Mouse (Mus musculus): ENCODE measurements around the gene Luc7l3. TPM values are rescaled to one million over a fixed set of nuclear protein-coding genes. Genes with fewer than 3 reads are reported as not detected.
"Not testable (repeated sequence)": the region's sequence is repeated elsewhere in the genome, so short reads cannot be mapped to it uniquely, and the experiment has no call there.

Luc7l3 gene
- total RNA-seq, 2 experiments from 2014 or later = 31.9 to 34.3 TPM

DNA sequence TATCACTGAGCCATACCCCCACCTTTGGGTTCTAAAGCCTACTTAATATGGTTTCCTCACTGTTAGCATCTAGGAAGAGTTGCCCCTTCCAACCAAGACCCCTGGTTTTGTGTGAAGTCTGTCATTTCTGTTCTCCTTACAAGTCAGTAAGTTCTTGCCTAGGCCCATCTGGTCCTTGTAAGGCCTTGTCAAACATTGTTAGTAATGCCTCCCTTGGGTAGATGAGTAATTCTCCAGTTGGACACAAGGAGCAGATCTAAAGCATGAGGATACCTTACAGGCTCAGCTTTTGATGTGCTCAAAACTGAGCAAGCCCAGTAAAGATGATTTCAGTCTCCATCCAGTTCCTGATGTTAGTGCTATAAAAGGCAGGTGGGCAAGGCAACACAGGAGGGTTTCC is 53.0 kb downstream of the Luc7l3 start:
- no peak for DNase-seq
- intact Hi-C loops (cut with DNase I) = no loop called here

GRCm38 (mm10) chr11:94266155-94266554 is 55.6 kb downstream of the Luc7l3 start:
- DNase-seq; intact Hi-C loops (cut with DNase I): not testable (repeated sequence)

GRCm38 (mm10) chr11:94265134-94265785 is 56.5 kb downstream of the Luc7l3 start:
- intact Hi-C loops (cut with DNase I) = no loop called here
- DNase-seq = peak; percentile 55 to 62

DNA sequence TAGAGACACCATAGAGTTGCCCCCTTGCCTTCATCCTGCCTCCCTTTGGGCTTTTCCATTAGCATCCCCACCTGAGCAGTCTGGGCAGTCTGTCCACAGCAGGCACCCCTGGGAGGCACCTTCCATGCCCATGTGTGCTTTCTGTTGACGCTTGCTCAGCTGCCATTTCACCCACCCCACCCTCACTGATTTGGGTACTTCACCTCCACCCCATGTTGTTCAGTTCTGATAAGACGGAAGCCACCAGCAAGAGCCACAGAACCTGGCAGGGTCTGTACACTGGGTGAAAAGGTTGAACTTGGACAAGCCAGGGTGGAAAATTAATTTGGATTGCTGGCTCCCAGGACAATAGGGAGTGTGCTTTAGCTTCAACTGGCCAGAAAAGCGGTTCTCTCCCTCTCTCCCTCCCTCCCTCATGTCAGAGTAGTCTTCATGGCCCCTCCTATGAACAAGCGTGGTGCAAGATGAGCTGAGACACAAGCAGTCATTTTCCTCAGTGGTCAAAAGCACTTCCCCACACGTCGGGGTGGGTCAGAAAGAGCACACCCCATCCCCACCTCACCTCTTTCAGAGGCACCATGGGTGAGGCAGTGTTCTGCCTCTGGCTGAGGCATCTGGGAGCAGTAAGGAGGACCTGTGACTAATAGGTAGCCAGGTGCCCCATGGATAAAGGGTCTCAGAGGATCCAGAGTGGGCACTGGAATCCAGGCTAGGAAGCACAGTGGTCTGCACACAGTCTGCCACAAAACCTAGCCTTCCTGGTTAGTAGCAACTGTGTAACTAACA is 60.0 kb downstream of the Luc7l3 start:
- no peak for DNase-seq
- intact Hi-C loops (cut with DNase I) = no loop called here

DNA sequence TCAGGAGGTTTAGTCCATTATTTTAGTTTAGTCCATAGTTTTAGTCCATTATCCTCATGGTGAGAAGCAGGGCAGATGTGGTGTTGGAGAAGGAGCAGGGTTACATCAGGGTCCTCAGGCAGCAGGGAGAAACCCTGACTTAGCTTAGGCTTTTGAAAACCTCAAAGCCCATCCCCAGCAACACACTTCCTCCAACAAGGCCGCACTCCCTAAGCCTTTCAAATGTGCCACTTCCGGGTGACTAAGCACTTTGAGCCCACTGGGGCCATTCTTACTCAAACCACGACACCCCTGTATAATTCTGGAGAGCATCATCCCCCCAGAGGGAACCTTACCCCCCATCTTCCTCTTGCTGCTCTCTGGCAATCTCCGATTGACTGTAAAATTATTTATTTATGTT is 62.0 kb downstream of the Luc7l3 start:
- DNase-seq = no peak
- intact Hi-C loops (cut with DNase I) = no loop called here

GRCm38 (mm10) chr11:94257987-94258386 is 63.8 kb downstream of the Luc7l3 start:
- no peak for DNase-seq
- intact Hi-C loops (cut with DNase I) = no loop called here

- intact Hi-C loops (cut with DNase I) = no loop called here
These were observed 66.1 kb downstream of the Luc7l3 start for GRCm38 (mm10) chr11:94255733-94256132.

GRCm38 (mm10) chr11:94253691-94254090 is 68.1 kb downstream of the Luc7l3 start:
- intact Hi-C loops (cut with DNase I) = no loop called here
- no peak for DNase-seq

More at GRCm38 (mm10) chr11:94255733-94256132, 66.1 kb downstream of the Luc7l3 start:
- no peak for DNase-seq

DNA sequence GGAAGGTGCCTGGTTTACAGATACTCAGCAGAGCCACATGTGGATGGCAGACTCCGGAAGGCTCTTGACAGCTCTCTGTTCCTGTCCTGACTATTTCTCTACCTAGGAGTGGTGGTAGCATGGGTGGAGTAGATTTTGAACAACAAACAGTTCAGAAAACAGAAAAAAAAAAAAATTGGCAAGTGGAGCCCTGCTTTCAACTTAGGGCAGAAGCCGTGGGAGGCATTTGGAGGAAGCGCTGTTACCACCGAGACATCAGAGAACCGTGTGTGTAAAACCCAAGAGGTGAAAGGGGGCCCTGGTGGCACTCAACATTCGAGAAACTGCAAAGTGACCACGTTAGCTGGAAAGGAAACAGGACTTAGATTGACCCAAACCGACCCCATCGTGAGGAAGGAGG is 68.6 kb downstream of the Luc7l3 start:
- intact Hi-C loops (cut with DNase I) = no loop called here
- no peak for DNase-seq

- DNase-seq = no peak
- intact Hi-C loops (cut with DNase I) = no loop called here
These were observed 75.1 kb downstream of the Luc7l3 start for GRCm38 (mm10) chr11:94246789-94247061.

GRCm38 (mm10) chr11:94245955-94246788 is 75.6 kb downstream of the Luc7l3 start, which contains the start of gene Wfikkn2:
Gene Wfikkn2 (minus strand): TSS chr11:94246005.
- no peak for DNase-seq
- intact Hi-C loops (cut with DNase I) = no loop called here

- intact Hi-C loops (cut with DNase I) = no loop called here
- DNase-seq = no peak
These were observed 77.4 kb downstream of the Luc7l3 start for GRCm38 (mm10) chr11:94244385-94244784.

- DNase-seq = no peak
- intact Hi-C loops (cut with DNase I) = no loop called here
These were observed 78.2 kb downstream of the Luc7l3 start for GRCm38 (mm10) chr11:94243422-94244180.

GRCm38 (mm10) chr11:94242760-94243421 is 78.9 kb downstream of the Luc7l3 start:
- DNase-seq = peak in 1 of 2 experiments; percentile 35
- intact Hi-C loops (cut with DNase I) = no loop called here

DNA sequence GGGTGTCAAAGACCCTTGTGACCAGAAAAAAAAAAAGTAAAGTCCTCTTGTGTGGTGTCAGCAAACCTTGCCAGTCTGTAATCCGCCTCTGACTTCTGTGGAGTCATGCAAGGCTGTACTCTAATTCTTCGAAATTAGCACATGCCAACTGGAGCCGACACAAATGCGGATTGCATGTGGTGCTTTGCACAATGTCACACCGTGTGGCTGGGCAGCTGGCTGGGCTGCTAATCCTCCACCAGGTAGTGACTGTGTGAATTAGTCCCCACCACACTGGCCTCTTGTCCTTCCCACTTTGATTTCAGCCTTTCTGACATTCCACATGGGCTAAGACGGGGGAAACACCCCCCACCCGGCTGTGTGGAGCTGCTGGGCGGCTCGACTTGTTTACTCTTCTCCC is 82.1 kb downstream of the Luc7l3 start:
- intact Hi-C loops (cut with DNase I) = loop anchor here (5.0 kb wide), 2 partner anchors 88 to 163 kb away; partner anchors contain the start of gene Ankrd40
- no peak for DNase-seq

GRCm38 (mm10) chr11:94238786-94239185 is 83.0 kb downstream of the Luc7l3 start:
- no peak for DNase-seq
- intact Hi-C loops (cut with DNase I) = loop anchor here (5.0 kb wide), 2 partner anchors 89 to 164 kb away; partner anchors contain the start of gene Ankrd40
